Mouse (Mus musculus) cerebellum, postnatal 4 days (tissue): ENCODE results near the gene Adat1.

Experiments used
- DNase-seq, 2 experiments: peaks; one replicate each; pipeline ENCODE4 v3.0.0; 2022; ENCODE audit warnings: low spot score in 2 of 2, mixed read lengths in 1 of 2

Adat1 gene

GRCm38 (mm10) chr8:111992013-111992702 lies at the start of gene Adat1:
Gene Adat1, minus strand, starts transcription at chr8:111992302.
- peak; percentile 66 to 77 for DNase-seq

GRCm38 (mm10) chr8:112037521-112037920 lies 45.4 kb upstream of the Adat1 start:
- DNase-seq = no peak

GRCm38 (mm10) chr8:112034603-112035002 lies 42.5 kb upstream of the Adat1 start:
- DNase-seq = peak in 1 of 2 experiments; percentile 11

- DNase-seq = no peak
Measured at GRCm38 (mm10) chr8:112033071-112033470, 41.0 kb upstream of the Adat1 start.

- no peak for DNase-seq
Measured at GRCm38 (mm10) chr8:112030663-112031062, 38.6 kb upstream of the Adat1 start.

GRCm38 (mm10) chr8:112029455-112029854 lies 37.4 kb upstream of the Adat1 start:
- no peak for DNase-seq

- no peak for DNase-seq
Measured at GRCm38 (mm10) chr8:112014936-112015335, 22.8 kb upstream of the Adat1 start, which contains the start of gene Gm6793. Gene Gm6793, minus strand, starts transcription at chr8:112015036.

GRCm38 (mm10) chr8:112011816-112012242 lies 19.7 kb upstream of the Adat1 start:
- peak in 1 of 2 experiments; percentile 23 for DNase-seq

GRCm38 (mm10) chr8:112010997-112011815 lies 19.1 kb upstream of the Adat1 start, which contains the start of the genes Kars and Terf2ip:
Gene Kars, minus strand, starts transcription at chr8:112011323.
Gene Terf2ip, plus strand, starts transcription at chr8:112011398.
- peak; percentile 82 to 90 for DNase-seq

- no peak for DNase-seq
Measured at GRCm38 (mm10) chr8:112009558-112009957, 17.5 kb upstream of the Adat1 start.

GRCm38 (mm10) chr8:112007669-112008068 lies 15.6 kb upstream of the Adat1 start:
- DNase-seq = no peak

- no peak for DNase-seq
Measured at GRCm38 (mm10) chr8:112005601-112006000, 13.5 kb upstream of the Adat1 start.

- DNase-seq = no peak
Measured at GRCm38 (mm10) chr8:112004754-112005153, 12.7 kb upstream of the Adat1 start.

GRCm38 (mm10) chr8:111992703-111993039 lies 569 bp upstream of the Adat1 start:
- DNase-seq = no peak

GRCm38 (mm10) chr8:111991278-111991677 lies 824 bp downstream of the Adat1 start:
- DNase-seq = no peak

- DNase-seq = peak; percentile 55 to 79
Measured at GRCm38 (mm10) chr8:111989911-111990310, 2.2 kb downstream of the Adat1 start.

- DNase-seq = no peak
Measured at GRCm38 (mm10) chr8:111984511-111984910, 7.6 kb downstream of the Adat1 start.

- DNase-seq = no peak
Measured at GRCm38 (mm10) chr8:111982116-111982515, 10.0 kb downstream of the Adat1 start.

- no peak for DNase-seq
Measured at GRCm38 (mm10) chr8:111978147-111978546, 14.0 kb downstream of the Adat1 start.

GRCm38 (mm10) chr8:111976326-111976725 lies 15.8 kb downstream of the Adat1 start:
- no peak for DNase-seq

- DNase-seq = no peak
Measured at GRCm38 (mm10) chr8:111975706-111976105, 16.4 kb downstream of the Adat1 start.

- DNase-seq = no peak
Measured at GRCm38 (mm10) chr8:111974138-111974537, 18.0 kb downstream of the Adat1 start.

GRCm38 (mm10) chr8:111968991-111969390 lies 23.1 kb downstream of the Adat1 start:
- no peak for DNase-seq
